Mouse (Mus musculus) hindbrain, embryonic 16.5 days (tissue): ENCODE measurements around the gene Wwc2. TPM values are rescaled to one million over a fixed set of nuclear protein-coding genes. Genes with fewer than 3 reads are reported as not detected.

Experiments used
- ATAC-seq: fragments of 200-750 bp; cut with Nextera tagmentation; 2 replicates; pipeline ENCODE4 v1.8.0; 2017; ENCODE audit warnings: moderate TSS enrichment, moderate library complexity
- H3K27ac ChIP-seq: fragments of 300-500 bp; sonication (generic); 2 replicates; pipeline ENCODE4 v1.5.1; 2014; ENCODE audit warnings: low read depth, mild to moderate bottlenecking, control low read depth, low read length, moderate library complexity
- H3K27me3 ChIP-seq: fragments of 300-500 bp; sonication (generic); replicated peaks from 2 replicates; pipeline ENCODE4 v1.6.1; 2014; ENCODE audit warnings: low read length; ENCODE audit not compliant: control insufficient read depth, insufficient read depth
- H3K36me3 ChIP-seq: fragments of 300-500 bp; sonication (generic); 2 replicates; pipeline ENCODE4 v1.6.1; 2014; ENCODE audit warnings: mild to moderate bottlenecking, low read length, moderate library complexity, mixed read lengths; ENCODE audit not compliant: control insufficient read depth, insufficient read depth
- H3K4me1 ChIP-seq: fragments of 300-500 bp; sonication (generic); 2 replicates; pipeline ENCODE4 v1.6.1; 2014; ENCODE audit warnings: low read depth, low read length; ENCODE audit not compliant: control insufficient read depth, insufficient read depth
- H3K4me2 ChIP-seq: fragments of 300-500 bp; sonication (generic); 2 replicates; pipeline ENCODE4 v1.6.1; 2014; ENCODE audit warnings: mild to moderate bottlenecking, low read length, control low read depth, moderate library complexity
- H3K4me3 ChIP-seq: fragments of 300-500 bp; sonication (generic); 2 replicates; pipeline ENCODE4 v1.5.1; 2014; ENCODE audit warnings: mild to moderate bottlenecking, low read length, control low read depth, moderate library complexity
- H3K9ac ChIP-seq: fragments of 300-500 bp; sonication (generic); 2 replicates; pipeline ENCODE4 v1.6.1; 2014; ENCODE audit warnings: low read depth, mild to moderate bottlenecking, control low read depth, low read length, moderate library complexity
- H3K9me3 ChIP-seq: fragments of 300-500 bp; sonication (generic); 2 replicates; pipeline ENCODE4 v1.6.1; 2014; ENCODE audit warnings: mild to moderate bottlenecking, low read length, moderate library complexity; ENCODE audit not compliant: control insufficient read depth
- WGBS: fragments of 180-500 bp; shearing (Covaris S2); extraction: QIAGEN DNeasy Blood & Tissue Kit; methylation state at CpG from one replicate; pipeline ENCODE4 v1.1.7; 2014; 5-methylcytosine and 5-hydroxymethylcytosine counted together
- polyA plus RNA-seq: library from polyadenylated mRNA; unstranded; fragments of >200 nt; fragmentation: Nextera tagmentation; extraction: Ambion mirVana; gene quantifications from 2 replicates; pipeline ENCODE4 v1.2.1, GENCODE M21; 2015

Gene Wwc2
- polyA plus RNA-seq, 1 experiment from 2014 or later, result 5.4 TPM

GRCm38 (mm10) chr8:47957560-47957959, 33.2 kb downstream of the Wwc2 start:
- Histone ChIP-seq H3K9me3 (no peaks in the 10 kb centered on the region), H3K27me3 (no peaks in the 10 kb centered on the region), H3K36me3 (no peaks in the 10 kb centered on the region), H3K4me2 (no peak overlapping the region), H3K9ac (no peak overlapping the region), H3K4me3 (no peak overlapping the region), H3K4me1 (no peaks in the 10 kb centered on the region), H3K27ac (no peak overlapping the region)
- 96% methylated on average over 4 of the region's 4 CpGs for WGBS
- ATAC-seq, result no peak

- ATAC-seq, result no peak
- Histone ChIP-seq H3K9me3 (no peaks in the 10 kb centered on the region), H3K4me3 (no peak overlapping the region), H3K27me3 (no peaks in the 10 kb centered on the region), H3K4me2 (no peak overlapping the region), H3K9ac (no peak overlapping the region), H3K4me1 (no peaks in the 10 kb centered on the region), H3K27ac (no peak overlapping the region), H3K36me3 (no peaks in the 10 kb centered on the region)
- 65% methylated on average over 7 of the region's 7 CpGs for WGBS
Measured at GRCm38 (mm10) chr8:47951380-47951932, 39.3 kb downstream of the Wwc2 start.

DNA sequence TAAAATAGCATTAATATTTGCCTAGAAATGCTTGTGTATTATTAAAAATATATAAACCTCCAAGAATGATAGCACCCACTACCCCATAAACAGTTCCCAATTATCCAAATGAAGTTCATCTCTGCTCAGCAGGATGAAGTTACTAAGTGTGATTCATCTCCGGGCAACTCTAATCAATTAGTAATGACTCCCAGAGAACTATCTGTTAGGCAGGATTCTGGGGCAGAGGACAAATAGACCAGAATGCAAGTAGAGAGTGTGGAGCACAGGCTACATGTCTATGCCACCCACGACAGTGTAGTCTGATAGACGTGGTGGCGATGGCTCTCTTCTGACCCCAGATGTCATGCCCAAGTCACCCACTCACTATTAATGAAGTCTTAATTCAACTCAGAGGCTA, 41.9 kb downstream of the Wwc2 start:
- ATAC-seq, result no peak
- Histone ChIP-seq H3K9me3 (no peaks in the 10 kb centered on the region), H3K4me1 (no peaks in the 10 kb centered on the region), H3K4me3 (no peak overlapping the region), H3K36me3 (no peaks in the 10 kb centered on the region), H3K27ac (no peak overlapping the region), H3K9ac (no peak overlapping the region), H3K4me2 (no peak overlapping the region), H3K27me3 (no peaks in the 10 kb centered on the region)
- 75% methylated on average over 4 of the region's 4 CpGs for WGBS

DNA sequence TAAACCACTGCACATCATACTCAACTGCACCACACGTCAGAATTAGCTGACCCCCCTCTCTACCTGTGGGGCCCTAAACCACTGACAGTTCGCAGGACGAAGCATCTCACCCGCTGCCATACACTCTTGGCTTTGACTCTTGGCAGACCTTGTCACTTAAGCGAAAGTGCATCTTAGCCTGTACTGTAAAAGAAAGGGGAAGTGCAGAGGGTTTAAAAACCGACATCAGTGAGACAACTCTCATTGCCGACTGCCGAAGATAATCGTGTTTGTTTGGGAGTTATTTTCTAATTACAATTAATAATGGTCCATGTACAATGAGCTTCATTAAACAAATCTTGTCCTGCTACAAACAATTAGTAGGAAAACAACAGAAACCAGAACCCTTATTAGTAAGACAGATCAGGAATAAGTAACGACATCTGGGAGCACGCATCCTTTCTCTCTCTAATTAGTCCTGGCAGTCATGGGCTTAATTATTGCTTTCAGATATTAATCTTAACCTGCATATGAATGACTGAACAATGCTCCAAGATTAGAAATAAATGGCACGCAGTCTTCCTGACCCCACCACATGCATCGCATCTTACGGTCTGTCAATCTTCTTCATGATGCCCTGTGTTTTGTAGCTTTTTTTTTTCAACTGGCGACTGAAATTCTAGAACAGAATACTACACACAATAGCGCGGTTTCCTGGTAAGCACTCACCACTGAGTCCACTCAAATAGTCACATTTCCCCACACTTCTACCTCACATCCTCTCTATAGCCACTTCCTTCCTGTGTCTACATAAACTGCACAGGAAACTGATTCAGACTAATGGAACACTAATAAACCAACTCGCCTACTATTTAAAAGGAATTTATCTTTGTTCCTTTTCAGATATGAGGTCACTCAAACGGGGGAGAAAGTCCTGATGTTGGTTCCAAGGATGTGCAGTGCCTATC, 42.8 kb downstream of the Wwc2 start:
- no peak overlapping the region for H3K4me2 ChIP-seq
- H3K9me3 ChIP-seq, result no peaks in the 10 kb centered on the region
- 54% methylated on average over 19 of the region's 19 CpGs for WGBS
- H3K4me3 ChIP-seq, result no peak overlapping the region
- H3K27me3 ChIP-seq, result no peaks in the 10 kb centered on the region
- H3K4me1 ChIP-seq, result no peaks in the 10 kb centered on the region
- H3K27ac ChIP-seq, result no peak overlapping the region
- no peak for ATAC-seq
- H3K9ac ChIP-seq, result no peak overlapping the region
- no peaks in the 10 kb centered on the region for H3K36me3 ChIP-seq

GRCm38 (mm10) chr8:47943049-47943448, 47.7 kb downstream of the Wwc2 start:
- no peaks in the 10 kb centered on the region for H3K36me3 ChIP-seq

DNA sequence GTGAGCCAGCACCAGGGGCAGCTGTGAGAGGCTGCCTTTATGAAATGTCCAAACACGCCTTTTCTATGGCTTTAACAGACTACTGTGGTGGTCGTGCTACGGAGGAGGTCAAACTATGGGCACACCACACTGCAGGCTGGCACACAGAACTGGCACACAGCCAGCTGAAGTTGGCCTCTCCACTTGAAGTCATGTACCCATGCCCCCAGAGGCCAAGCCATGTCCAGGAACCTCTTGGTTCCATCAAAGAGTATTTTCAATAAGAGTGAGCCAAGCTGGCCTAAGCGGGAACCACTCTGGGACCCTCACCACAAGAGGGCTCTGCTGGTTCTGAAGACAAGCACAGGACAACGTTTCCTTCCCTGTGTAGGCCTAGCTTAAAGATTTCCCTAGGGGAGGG, 49.7 kb downstream of the Wwc2 start:
- Histone ChIP-seq H3K4me3 (no peak overlapping the region), H3K4me2 (no peak overlapping the region), H3K9ac (no peak overlapping the region), H3K27ac (peak overlapping the region; percentile 56; the same call in 1 of the 2 replicates), H3K4me1 (peaks cover 2% of the 10 kb centered on the region; the same call in 1 of the 2 replicates), H3K36me3 (no peaks in the 10 kb centered on the region), H3K27me3 (no peaks in the 10 kb centered on the region), H3K9me3 (no peaks in the 10 kb centered on the region)
- 43% methylated on average over 5 of the region's 5 CpGs for WGBS
- peak; percentile 61 for ATAC-seq

More at GRCm38 (mm10) chr8:47943049-47943448, 47.7 kb downstream of the Wwc2 start:
- no peaks in the 10 kb centered on the region for H3K27me3 ChIP-seq
- 62% methylated on average over 10 of the region's 10 CpGs for WGBS
- no peak overlapping the region for H3K27ac ChIP-seq
- no peak overlapping the region for H3K9ac ChIP-seq
- ATAC-seq, result no peak
- no peak overlapping the region for H3K4me3 ChIP-seq
- H3K4me2 ChIP-seq, result no peak overlapping the region
- no peaks in the 10 kb centered on the region for H3K9me3 ChIP-seq
- H3K4me1 ChIP-seq, result peaks cover 2% of the 10 kb centered on the region; the same call in 1 of the 2 replicates

GRCm38 (mm10) chr8:47939933-47940870, 50.5 kb downstream of the Wwc2 start:
- Histone ChIP-seq H3K36me3 (no peaks in the 10 kb centered on the region), H3K9ac (no peak overlapping the region), H3K27me3 (no peaks in the 10 kb centered on the region), H3K4me2 (no peak overlapping the region), H3K4me1 (peaks cover 2% of the 10 kb centered on the region; the same call in 1 of the 2 replicates), H3K9me3 (no peaks in the 10 kb centered on the region), H3K4me3 (no peak overlapping the region), H3K27ac (peak overlapping the region; percentile 56; the same call in 1 of the 2 replicates)
- ATAC-seq, result no peak
- 87% methylated on average over 10 of the region's 10 CpGs for WGBS

DNA sequence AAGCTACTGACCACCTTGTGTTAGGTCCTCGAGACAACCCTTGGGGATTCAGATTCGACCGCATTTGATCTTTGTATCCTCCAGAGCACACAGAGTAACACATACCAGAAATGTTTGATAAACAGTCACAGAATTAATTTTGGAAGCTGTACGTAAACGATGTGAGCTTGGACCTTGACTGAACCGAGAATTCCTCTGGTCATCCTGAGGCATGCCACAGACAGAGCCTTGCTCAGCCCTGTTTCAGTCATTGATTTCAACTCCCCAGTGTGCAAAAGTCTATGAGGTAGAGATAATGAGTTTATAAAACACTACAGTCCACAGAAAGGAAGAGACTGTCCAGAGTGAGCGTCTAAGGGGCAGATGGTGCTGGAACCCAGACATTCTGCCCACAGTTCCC, 51.5 kb downstream of the Wwc2 start:
- no peaks in the 10 kb centered on the region for H3K9me3 ChIP-seq
- no peak overlapping the region for H3K4me2 ChIP-seq
- peaks cover 2% of the 10 kb centered on the region; the same call in 1 of the 2 replicates for H3K4me1 ChIP-seq
- ATAC-seq, result no peak
- 78% methylated on average over 7 of the region's 7 CpGs for WGBS
- no peaks in the 10 kb centered on the region for H3K36me3 ChIP-seq
- H3K4me3 ChIP-seq, result no peak overlapping the region
- H3K27me3 ChIP-seq, result no peaks in the 10 kb centered on the region
- H3K27ac ChIP-seq, result no peak overlapping the region
- no peak overlapping the region for H3K9ac ChIP-seq
